Mouse (Mus musculus): Measurements from ENCODE around the gene Plin5. TPM values are rescaled to one million over a fixed set of nuclear protein-coding genes. Genes with fewer than 3 reads are reported as not detected.
"Not testable (repeated sequence)": the region's sequence is repeated elsewhere in the genome, so short reads cannot be mapped to it uniquely, and the experiment has no call there.

The Plin5 gene
- polyA plus RNA-seq, 1 experiment from 2014 or later: 1.3 TPM

GRCm38 (mm10) chr17:56092794-56093193, 24.6 kb downstream of the Plin5 start:
- no peak overlapping the region for H3K4me2 ChIP-seq (replicated peaks; ENCODE audit: low read depth, low read length)
- no peak for ATAC-seq (ENCODE audit: low FRiP score, low TSS enrichment)
- no peaks in the 10 kb centered on the region for H3K9me3 ChIP-seq (ENCODE audit: control insufficient read depth, low read length)
- H3K27me3 ChIP-seq (ENCODE audit: control insufficient read depth, insufficient read depth, low read length): no peaks in the 10 kb centered on the region
- peaks cover 65% of the 10 kb centered on the region for H3K36me3 ChIP-seq (ENCODE audit: control insufficient read depth, insufficient read depth, low read length)
- H3K27ac ChIP-seq (ENCODE audit: low read depth, low read length): no peak overlapping the region
- H3K4me3 ChIP-seq (ENCODE audit: low read length): no peak overlapping the region
- H3K9ac ChIP-seq (ENCODE audit: low read depth, low read length): no peak overlapping the region
- 96% methylated on average over 1 of the region's 1 CpGs for WGBS
- no peaks in the 10 kb centered on the region for H3K4me1 ChIP-seq (ENCODE audit: control insufficient read depth, insufficient read depth, low read length)

- WGBS: 60% methylated on average over 1 of the region's 1 CpGs
- ATAC-seq (ENCODE audit: low FRiP score, low TSS enrichment): no peak
- no peaks in the 10 kb centered on the region for H3K4me1 ChIP-seq (ENCODE audit: control insufficient read depth, insufficient read depth, low read length)
- H3K36me3 ChIP-seq (ENCODE audit: control insufficient read depth, insufficient read depth, low read length): peaks cover 64% of the 10 kb centered on the region
- no peak overlapping the region for H3K4me3 ChIP-seq (ENCODE audit: low read length)
- H3K27ac ChIP-seq (ENCODE audit: low read depth, low read length): no peak overlapping the region
- no peaks in the 10 kb centered on the region for H3K9me3 ChIP-seq (ENCODE audit: control insufficient read depth, low read length)
- no peak overlapping the region for H3K9ac ChIP-seq (ENCODE audit: low read depth, low read length)
- no peaks in the 10 kb centered on the region for H3K27me3 ChIP-seq (ENCODE audit: control insufficient read depth, insufficient read depth, low read length)
- H3K4me2 ChIP-seq (replicated peaks; ENCODE audit: low read depth, low read length): no peak overlapping the region
These were observed 25.1 kb downstream of the Plin5 start for GRCm38 (mm10) chr17:56092312-56092711.

- Histone ChIP-seq H3K36me3 (ENCODE audit: control insufficient read depth, insufficient read depth, low read length) (peaks cover 21% of the 10 kb centered on the region; the same call in 1 of the 2 replicates), H3K9ac (ENCODE audit: low read depth, low read length) (peak overlapping the region; percentile 85), H3K27me3 (ENCODE audit: control insufficient read depth, insufficient read depth, low read length) (no peaks in the 10 kb centered on the region), H3K4me1 (ENCODE audit: control insufficient read depth, insufficient read depth, low read length) (peaks cover 16% of the 10 kb centered on the region), H3K4me3 (ENCODE audit: low read length) (peak overlapping the region; percentile 90), H3K27ac (ENCODE audit: low read depth, low read length) (no peak overlapping the region), H3K4me2 (replicated peaks; ENCODE audit: low read depth, low read length) (peak overlapping the region; percentile 97), H3K9me3 (ENCODE audit: control insufficient read depth, low read length) (no peaks in the 10 kb centered on the region)
- WGBS: 6% methylated on average over 8 of the region's 8 CpGs
- peak; percentile 45 for ATAC-seq (ENCODE audit: low FRiP score, low TSS enrichment)
These were observed 36.4 kb downstream of the Plin5 start for GRCm38 (mm10) chr17:56080781-56081585.

- Histone ChIP-seq H3K4me1 (ENCODE audit: control insufficient read depth, insufficient read depth, low read length) (peaks cover 20% of the 10 kb centered on the region), H3K36me3 (ENCODE audit: control insufficient read depth, insufficient read depth, low read length) (peaks cover 15% of the 10 kb centered on the region; the same call in 1 of the 2 replicates), H3K27me3 (ENCODE audit: control insufficient read depth, insufficient read depth, low read length) (no peaks in the 10 kb centered on the region), H3K4me3 (ENCODE audit: low read length) (peak overlapping the region; percentile 90), H3K9ac (ENCODE audit: low read depth, low read length) (peak overlapping the region; percentile 85), H3K4me2 (replicated peaks; ENCODE audit: low read depth, low read length) (peak overlapping the region; percentile 97), H3K9me3 (ENCODE audit: control insufficient read depth, low read length) (no peaks in the 10 kb centered on the region), H3K27ac (ENCODE audit: low read depth, low read length) (no peak overlapping the region)
- no peak; the same call in 1 of the 2 replicates for ATAC-seq (ENCODE audit: low FRiP score, low TSS enrichment)
- under 1% methylated on average over 10 of the region's 11 CpGs for WGBS
These were observed 37.5 kb downstream of the Plin5 start for GRCm38 (mm10) chr17:56079921-56080320.

GRCm38 (mm10) chr17:56078880-56079795, 38.3 kb downstream of the Plin5 start, which contains the start of gene Hdgfl2:
Gene Hdgfl2, plus strand, starts transcription at chr17:56079634.
- Histone ChIP-seq H3K27ac (ENCODE audit: low read depth, low read length) (no peak within 1 kb of the TSS), H3K4me1 (ENCODE audit: control insufficient read depth, insufficient read depth, low read length) (peaks cover 22% of the 10 kb centered on the region), H3K9me3 (ENCODE audit: control insufficient read depth, low read length) (no peaks in the 10 kb centered on the region), H3K27me3 (ENCODE audit: control insufficient read depth, insufficient read depth, low read length) (no peaks in the 10 kb centered on the region), H3K36me3 (ENCODE audit: control insufficient read depth, insufficient read depth, low read length) (peaks cover 10% of the 10 kb centered on the region; the same call in 1 of the 2 replicates), H3K4me2 (replicated peaks; ENCODE audit: low read depth, low read length) (peak within 1 kb of the TSS; percentile 97), H3K4me3 (ENCODE audit: low read length) (peak within 1 kb of the TSS; percentile 90), H3K9ac (ENCODE audit: low read depth, low read length) (peak within 1 kb of the TSS; percentile 85)
- peak; percentile 93 for ATAC-seq (ENCODE audit: low FRiP score, low TSS enrichment)
- under 1% methylated on average over 61 of the region's 61 CpGs for WGBS

- H3K27ac ChIP-seq (ENCODE audit: low read depth, low read length); H3K9me3 ChIP-seq (ENCODE audit: control insufficient read depth, low read length); H3K27me3 ChIP-seq (ENCODE audit: control insufficient read depth, insufficient read depth, low read length); H3K9ac ChIP-seq (ENCODE audit: low read depth, low read length); ATAC-seq (ENCODE audit: low FRiP score, low TSS enrichment); H3K36me3 ChIP-seq (ENCODE audit: control insufficient read depth, insufficient read depth, low read length): not testable (repeated sequence)
- 67% methylated on average over 9 of the region's 9 CpGs for WGBS
- peak overlapping the region; percentile 14; the same call in 1 of the 2 replicates for H3K4me3 ChIP-seq (ENCODE audit: low read length)
- H3K4me1 ChIP-seq (ENCODE audit: control insufficient read depth, insufficient read depth, low read length): peaks cover 26% of the 10 kb centered on the region
- H3K4me2 ChIP-seq (replicated peaks; ENCODE audit: low read depth, low read length): peak overlapping the region; percentile 31
These were observed 39.0 kb downstream of the Plin5 start for GRCm38 (mm10) chr17:56078361-56078760.

GRCm38 (mm10) chr17:56077523-56077922, 39.9 kb downstream of the Plin5 start:
- 94% methylated on average over 5 of the region's 5 CpGs for WGBS
- H3K36me3 ChIP-seq (ENCODE audit: control insufficient read depth, insufficient read depth, low read length): peaks cover 7% of the 10 kb centered on the region
- H3K27ac ChIP-seq (ENCODE audit: low read depth, low read length): no peak overlapping the region
- no peaks in the 10 kb centered on the region for H3K9me3 ChIP-seq (ENCODE audit: control insufficient read depth, low read length)
- no peaks in the 10 kb centered on the region for H3K27me3 ChIP-seq (ENCODE audit: control insufficient read depth, insufficient read depth, low read length)
- ATAC-seq (ENCODE audit: low FRiP score, low TSS enrichment): no peak
- no peak overlapping the region for H3K4me3 ChIP-seq (ENCODE audit: low read length)
- peaks cover 26% of the 10 kb centered on the region for H3K4me1 ChIP-seq (ENCODE audit: control insufficient read depth, insufficient read depth, low read length)
- no peak overlapping the region for H3K9ac ChIP-seq (ENCODE audit: low read depth, low read length)
- no peak overlapping the region for H3K4me2 ChIP-seq (replicated peaks; ENCODE audit: low read depth, low read length)

GRCm38 (mm10) chr17:56074827-56075208, 42.6 kb downstream of the Plin5 start, which contains the start of gene Ubxn6:
Gene Ubxn6, minus strand, starts transcription at chr17:56075028.
- Histone ChIP-seq H3K4me3 (ENCODE audit: low read length) (peak within 1 kb of the TSS; percentile 80), H3K9ac (ENCODE audit: low read depth, low read length) (peak within 1 kb of the TSS; percentile 74), H3K27me3 (ENCODE audit: control insufficient read depth, insufficient read depth, low read length) (no peaks in the 10 kb centered on the region), H3K27ac (ENCODE audit: low read depth, low read length) (peak within 1 kb of the TSS; percentile 98), H3K9me3 (ENCODE audit: control insufficient read depth, low read length) (no peaks in the 10 kb centered on the region), H3K36me3 (ENCODE audit: control insufficient read depth, insufficient read depth, low read length) (peaks cover 31% of the 10 kb centered on the region), H3K4me2 (replicated peaks; ENCODE audit: low read depth, low read length) (peak within 1 kb of the TSS; percentile 59), H3K4me1 (ENCODE audit: control insufficient read depth, insufficient read depth, low read length) (peaks cover 10% of the 10 kb centered on the region)
- WGBS: 0% methylated on average over 35 of the region's 35 CpGs
- ATAC-seq (ENCODE audit: low FRiP score, low TSS enrichment): peak; percentile 56

All from kidney, embryonic 14.5 days (tissue).